Mouse (Mus musculus) heart, embryonic 10.5 days (tissue): ENCODE results near the gene Coasy. TPM values are rescaled to one million over a fixed set of nuclear protein-coding genes. Genes with fewer than 3 reads are reported as not detected.

Experiments used
- DNase-seq: peaks from one replicate; pipeline ENCODE4 v3.0.0-alpha.2; 2017; ENCODE audit warnings: low spot score
- H3K27ac ChIP-seq: fragments of 300-500 bp; sonication (generic); 2 replicates; pipeline ENCODE4 v1.5.1; 2016; ENCODE audit warnings: mild to moderate bottlenecking
- H3K27me3 ChIP-seq: fragments of 300-500 bp; sonication (generic); 2 replicates; pipeline ENCODE4 v1.6.1; 2016; ENCODE audit warnings: mild to moderate bottlenecking; ENCODE audit not compliant: poor library complexity, insufficient read depth, severe bottlenecking
- H3K36me3 ChIP-seq: fragments of 300-500 bp; sonication (generic); 2 replicates; pipeline ENCODE4 v1.6.1; 2016; ENCODE audit warnings: mild to moderate bottlenecking, moderate library complexity
- H3K4me1 ChIP-seq: fragments of 300-500 bp; sonication (generic); 2 replicates; pipeline ENCODE4 v1.6.1; 2016; ENCODE audit warnings: mild to moderate bottlenecking
- H3K4me3 ChIP-seq: fragments of 300-500 bp; sonication (generic); 2 replicates; pipeline ENCODE4 v1.5.1; 2016; ENCODE audit warnings: mild to moderate bottlenecking, moderate library complexity
- H3K9me3 ChIP-seq: fragments of 300-500 bp; sonication (generic); 2 replicates; pipeline ENCODE4 v1.6.1; 2016; ENCODE audit warnings: mild to moderate bottlenecking, moderate library complexity
- WGBS: fragments of 180-500 bp; shearing (Covaris S2); methylation state at CpG from one replicate; pipeline ENCODE4 v1.1.7; 2016; 5-methylcytosine and 5-hydroxymethylcytosine counted together
- polyA plus RNA-seq: library from polyadenylated mRNA; unstranded; fragments of >200 nt; fragmentation: Nextera tagmentation; extraction: Ambion mirVana; gene quantifications from 2 replicates; pipeline ENCODE4 v1.2.1, GENCODE M21; 2016

Coasy gene
- polyA plus RNA-seq, 1 experiment from 2014 or later: 37.0 TPM

DNA sequence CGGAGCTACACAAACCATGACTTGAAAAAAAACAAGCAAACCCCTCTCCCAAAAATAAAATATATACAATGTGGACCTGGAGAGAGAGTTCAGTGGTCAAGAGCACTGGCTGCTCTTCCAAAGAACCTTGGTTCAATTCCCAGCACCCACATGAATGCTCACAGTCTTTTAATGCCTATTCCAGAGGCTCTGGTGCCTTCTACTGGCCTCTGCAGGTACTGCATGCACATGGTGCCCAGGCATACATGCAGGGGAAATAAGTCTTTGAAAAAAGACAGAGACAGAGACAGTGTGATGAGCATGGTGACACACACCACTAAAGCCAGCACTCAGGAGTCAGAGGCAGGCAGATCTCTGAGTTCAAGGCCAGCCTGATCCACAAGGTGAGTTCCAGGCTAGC lies 28.4 kb upstream of the Coasy start:
- Histone ChIP-seq H3K27me3 (no peaks in the 10 kb centered on the region), H3K36me3 (peaks cover 78% of the 10 kb centered on the region), H3K4me3 (no peak overlapping the region), H3K9me3 (no peaks in the 10 kb centered on the region), H3K27ac (no peak overlapping the region), H3K4me1 (peaks cover 42% of the 10 kb centered on the region)
- DNase-seq: no peak
- 100% methylated on average over 1 of the region's 1 CpGs for WGBS

- peaks cover 57% of the 10 kb centered on the region for H3K4me1 ChIP-seq
- no peak for DNase-seq
- H3K27me3 ChIP-seq: no peaks in the 10 kb centered on the region
- peak overlapping the region; percentile 71 for H3K27ac ChIP-seq
- peaks cover 64% of the 10 kb centered on the region for H3K36me3 ChIP-seq
- no peak overlapping the region for H3K4me3 ChIP-seq
- no peaks in the 10 kb centered on the region for H3K9me3 ChIP-seq
- 73% methylated on average over 14 of the region's 14 CpGs for WGBS
These were observed 26.9 kb upstream of the Coasy start for GRCm38 (mm10) chr11:101055418-101055817.

- H3K27me3 ChIP-seq: no peaks in the 10 kb centered on the region
- peak overlapping the region; percentile 71 for H3K27ac ChIP-seq
- H3K36me3 ChIP-seq: peaks cover 53% of the 10 kb centered on the region
- no peak for DNase-seq
- WGBS: 12% methylated on average over 8 of the region's 8 CpGs
- no peaks in the 10 kb centered on the region for H3K9me3 ChIP-seq
- peaks cover 68% of the 10 kb centered on the region for H3K4me1 ChIP-seq
- no peak overlapping the region; the same call in 1 of the 2 replicates for H3K4me3 ChIP-seq
These were observed 25.5 kb upstream of the Coasy start for GRCm38 (mm10) chr11:101056885-101057284.

- Histone ChIP-seq H3K36me3 (peaks cover 50% of the 10 kb centered on the region), H3K27ac (peak overlapping the region; percentile 71), H3K9me3 (no peaks in the 10 kb centered on the region), H3K4me1 (peaks cover 78% of the 10 kb centered on the region), H3K27me3 (no peaks in the 10 kb centered on the region), H3K4me3 (no peak overlapping the region)
- DNase-seq: peak; percentile 90
- WGBS: 33% methylated on average over 5 of the region's 5 CpGs
These were observed 24.5 kb upstream of the Coasy start for GRCm38 (mm10) chr11:101057860-101058259.

GRCm38 (mm10) chr11:101058726-101059125 lies 23.6 kb upstream of the Coasy start:
- DNase-seq: no peak
- Histone ChIP-seq H3K27ac (peak overlapping the region; percentile 89), H3K4me3 (no peak overlapping the region), H3K9me3 (no peaks in the 10 kb centered on the region), H3K4me1 (peaks cover 87% of the 10 kb centered on the region), H3K27me3 (no peaks in the 10 kb centered on the region), H3K36me3 (peaks cover 42% of the 10 kb centered on the region)
- 39% methylated on average over 5 of the region's 5 CpGs for WGBS

DNA sequence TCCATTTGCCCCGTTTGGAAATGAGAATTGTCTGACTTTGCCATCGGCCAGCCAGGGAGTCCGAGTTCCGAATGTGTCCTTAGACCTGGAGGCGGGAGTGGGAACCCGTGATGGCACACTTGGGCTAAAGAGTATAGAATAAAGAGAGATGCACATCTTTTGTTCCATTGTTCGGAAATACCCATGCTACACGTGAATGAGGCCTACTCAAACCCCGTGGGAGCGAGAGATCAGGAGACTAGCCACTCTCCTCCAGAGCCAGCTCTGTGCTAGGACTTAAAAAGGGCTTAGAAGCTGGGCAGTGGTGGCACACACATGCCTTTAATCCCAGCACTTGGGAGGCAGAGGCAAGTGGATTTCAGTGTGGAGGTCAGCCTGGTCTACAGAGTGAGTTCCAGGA lies 22.9 kb upstream of the Coasy start:
- Histone ChIP-seq H3K36me3 (peaks cover 37% of the 10 kb centered on the region), H3K27ac (peak overlapping the region; percentile 89), H3K9me3 (no peaks in the 10 kb centered on the region), H3K4me3 (no peak overlapping the region), H3K4me1 (peaks cover 94% of the 10 kb centered on the region), H3K27me3 (no peaks in the 10 kb centered on the region)
- WGBS: 87% methylated on average over 10 of the region's 10 CpGs
- no peak for DNase-seq

DNA sequence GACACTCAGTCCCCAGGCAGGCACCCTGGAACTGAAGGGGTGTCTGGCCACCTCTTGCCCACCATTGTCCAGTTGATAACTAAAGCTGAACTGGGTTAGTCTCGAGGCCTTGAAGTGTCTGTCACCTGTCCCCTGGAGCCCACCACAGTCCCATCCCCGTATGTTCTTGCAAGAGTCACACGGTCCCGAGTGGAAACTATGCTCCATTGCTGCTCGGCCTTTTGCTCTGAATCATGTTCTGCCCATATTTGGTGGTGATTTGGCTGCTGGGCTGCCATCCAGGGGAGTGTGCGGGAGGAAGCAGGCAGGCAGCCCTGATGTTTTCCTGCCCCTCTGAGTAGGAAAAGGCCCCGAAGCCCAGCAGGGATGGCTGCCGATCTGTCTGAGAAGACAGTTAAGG lies 22.2 kb upstream of the Coasy start:
- H3K4me3 ChIP-seq: no peak overlapping the region
- peaks cover 30% of the 10 kb centered on the region for H3K36me3 ChIP-seq
- 19% methylated on average over 8 of the region's 8 CpGs for WGBS
- no peaks in the 10 kb centered on the region for H3K27me3 ChIP-seq
- H3K27ac ChIP-seq: peak overlapping the region; percentile 89
- DNase-seq: peak; percentile 88
- H3K9me3 ChIP-seq: no peaks in the 10 kb centered on the region
- peaks cover 99% of the 10 kb centered on the region for H3K4me1 ChIP-seq

DNA sequence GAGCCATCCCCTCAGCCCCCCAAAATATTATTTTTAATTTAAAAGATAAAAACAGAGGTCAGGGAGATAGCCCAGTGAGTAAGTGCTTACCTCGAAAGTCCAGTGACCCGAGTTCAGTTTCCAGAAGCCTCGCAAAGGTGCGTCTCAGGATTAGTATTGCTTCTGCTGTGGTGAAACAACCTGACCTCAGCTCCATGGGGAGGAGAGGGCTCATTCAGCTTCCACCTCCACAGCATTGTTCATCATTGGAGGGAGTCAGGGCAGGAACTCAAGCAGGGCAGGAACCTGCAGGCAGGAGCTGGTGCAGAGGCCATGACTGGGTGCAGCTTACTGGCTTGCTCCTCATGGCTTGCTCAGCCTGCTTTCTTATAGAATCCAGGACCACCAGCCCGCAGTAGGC lies 21.3 kb upstream of the Coasy start:
- WGBS: 78% methylated on average over 5 of the region's 5 CpGs
- Histone ChIP-seq H3K4me3 (no peak overlapping the region), H3K4me1 (peaks cover 96% of the 10 kb centered on the region), H3K36me3 (peaks cover 22% of the 10 kb centered on the region; the same call in 1 of the 2 replicates), H3K27me3 (no peaks in the 10 kb centered on the region), H3K27ac (peak overlapping the region; percentile 93; the same call in 1 of the 2 replicates), H3K9me3 (no peaks in the 10 kb centered on the region)
- no peak for DNase-seq

DNA sequence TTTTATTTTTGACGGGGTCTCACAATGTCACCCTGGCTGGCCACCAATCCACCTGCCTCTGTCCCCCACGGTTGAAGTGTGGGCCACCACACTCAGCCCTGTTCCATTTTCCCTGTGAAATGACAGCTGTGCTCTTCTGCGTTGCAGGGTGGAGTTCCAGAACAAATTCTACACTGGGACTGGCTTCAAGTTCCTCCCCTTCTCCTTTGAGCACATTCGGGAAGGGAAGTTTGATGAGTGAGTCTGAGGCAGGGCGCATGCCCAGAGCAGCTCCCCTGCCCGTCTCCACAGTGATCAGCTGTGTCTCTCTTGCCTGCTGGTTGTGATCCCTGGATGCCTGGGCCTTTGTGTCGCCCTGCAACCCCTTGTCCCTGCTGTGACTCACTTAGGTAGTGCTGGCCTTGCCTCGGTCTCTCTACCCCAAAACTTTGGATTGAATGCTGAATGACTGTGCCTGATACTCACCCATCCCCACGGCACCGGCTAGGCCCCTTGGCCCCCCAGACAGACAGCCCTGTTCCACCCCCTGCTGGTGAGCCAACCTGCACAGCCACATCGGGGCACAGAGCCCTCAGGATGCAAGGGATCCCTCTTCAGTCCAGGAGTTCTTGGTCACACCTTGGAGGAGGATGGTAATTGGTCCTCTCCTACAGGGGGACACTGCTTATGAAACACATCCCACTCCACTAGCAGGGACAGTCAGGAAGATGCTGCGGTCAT lies 20.0 kb upstream of the Coasy start:
- no peak for DNase-seq
- H3K27me3 ChIP-seq: no peaks in the 10 kb centered on the region
- peak overlapping the region; percentile 93 for H3K27ac ChIP-seq
- 0 out of 2 replicates have a peak overlapping the region, but pooled peaks have one; percentile 6 for H3K4me3 ChIP-seq
- WGBS: 78% methylated on average over 12 of the region's 12 CpGs
- H3K36me3 ChIP-seq: peaks cover 14% of the 10 kb centered on the region; the same call in 1 of the 2 replicates
- peaks cover 94% of the 10 kb centered on the region for H3K4me1 ChIP-seq
- no peaks in the 10 kb centered on the region for H3K9me3 ChIP-seq

- Histone ChIP-seq H3K27me3 (no peaks in the 10 kb centered on the region), H3K4me3 (peak overlapping the region; percentile 6), H3K36me3 (peaks cover 9% of the 10 kb centered on the region; the same call in 1 of the 2 replicates), H3K9me3 (no peaks in the 10 kb centered on the region), H3K4me1 (peaks cover 86% of the 10 kb centered on the region), H3K27ac (peak overlapping the region; percentile 93)
- DNase-seq: no peak
- WGBS: 53% methylated on average over 14 of the region's 14 CpGs
These were observed 19.2 kb upstream of the Coasy start for GRCm38 (mm10) chr11:101062971-101063675.

- peak; percentile 94 for DNase-seq
- peak overlapping the region; percentile 6 for H3K4me3 ChIP-seq
- peaks cover 79% of the 10 kb centered on the region for H3K4me1 ChIP-seq
- peaks cover 9% of the 10 kb centered on the region; the same call in 1 of the 2 replicates for H3K36me3 ChIP-seq
- H3K27ac ChIP-seq: peak overlapping the region; percentile 93
- 8% methylated on average over 12 of the region's 12 CpGs for WGBS
- H3K9me3 ChIP-seq: no peaks in the 10 kb centered on the region
- H3K27me3 ChIP-seq: no peaks in the 10 kb centered on the region
These were observed 18.6 kb upstream of the Coasy start for GRCm38 (mm10) chr11:101063676-101064327.

DNA sequence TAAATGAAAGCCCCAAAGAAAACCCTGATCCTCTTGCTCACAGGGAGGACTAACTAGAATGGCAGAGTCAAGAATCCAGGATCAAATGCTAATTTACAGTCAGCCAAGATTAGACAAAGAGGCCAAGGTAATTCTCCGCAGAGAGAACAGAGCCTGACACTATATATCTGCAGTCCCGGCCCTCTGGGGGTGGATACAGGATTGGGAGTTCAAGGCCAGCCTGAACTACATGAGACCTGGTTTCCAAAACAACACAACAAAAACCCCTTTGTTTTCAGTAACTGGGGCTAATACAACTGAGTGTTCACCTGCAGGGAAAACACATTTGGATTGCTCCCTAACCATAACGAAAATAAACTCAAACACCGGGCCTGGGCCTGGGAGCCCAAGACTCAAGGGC lies 17.9 kb upstream of the Coasy start:
- DNase-seq: no peak
- H3K27ac ChIP-seq: peak overlapping the region; percentile 93
- H3K4me1 ChIP-seq: peaks cover 75% of the 10 kb centered on the region
- no peaks in the 10 kb centered on the region for H3K9me3 ChIP-seq
- H3K27me3 ChIP-seq: no peaks in the 10 kb centered on the region
- H3K36me3 ChIP-seq: peaks cover 9% of the 10 kb centered on the region; the same call in 1 of the 2 replicates
- WGBS: 61% methylated on average over 4 of the region's 4 CpGs
- peak overlapping the region; percentile 6; the same call in 1 of the 2 replicates for H3K4me3 ChIP-seq

GRCm38 (mm10) chr11:101065002-101065401 lies 17.4 kb upstream of the Coasy start:
- no peaks in the 10 kb centered on the region for H3K9me3 ChIP-seq
- 78% methylated on average over 9 of the region's 9 CpGs for WGBS
- H3K4me3 ChIP-seq: no peak overlapping the region
- H3K36me3 ChIP-seq: peaks cover 9% of the 10 kb centered on the region; the same call in 1 of the 2 replicates
- no peak for DNase-seq
- H3K27ac ChIP-seq: peak overlapping the region; percentile 93
- H3K27me3 ChIP-seq: no peaks in the 10 kb centered on the region
- H3K4me1 ChIP-seq: peaks cover 71% of the 10 kb centered on the region
